Mouse (Mus musculus) kidney, postnatal 4 days (tissue): ENCODE measurements at regions not wholly inside any gene's neighbourhood (a gene's known extent, or its start where the extent isn't known, plus 50 kb on each side); places are given as distances from the start of the nearest gene placed in this dataset.

Experiments used
- DNase-seq, 2 experiments: peaks; one replicate each; pipeline ENCODE4 v3.0.0; 2021; ENCODE audit warnings: mixed read lengths in 2 of 2

GRCm38 (mm10) chr3:148558592-148559157 lies 431.7 kb downstream of the Adgrl2 start:
- DNase-seq, result peak in 1 of 2 experiments; percentile 15

DNA sequence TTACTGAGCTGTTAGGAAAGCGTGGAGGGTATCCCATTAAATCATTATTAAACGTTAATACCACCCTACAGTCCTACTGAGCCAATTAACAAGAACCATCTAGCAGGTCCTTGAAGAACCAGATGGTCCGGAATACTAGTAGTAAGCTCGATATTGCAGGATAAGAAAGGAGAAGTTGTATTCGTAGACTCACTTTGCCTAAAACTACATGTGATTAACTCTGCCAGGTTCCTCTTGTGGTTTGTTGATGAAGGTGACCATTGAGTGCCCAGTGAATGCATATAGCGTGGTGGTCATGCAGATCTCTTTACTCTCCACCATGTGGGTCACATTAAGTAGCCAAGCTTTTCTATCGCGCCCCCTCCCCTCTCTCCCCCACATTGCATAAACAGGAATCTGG lies 435.0 kb downstream of the Adgrl2 start:
- no peak for DNase-seq

DNA sequence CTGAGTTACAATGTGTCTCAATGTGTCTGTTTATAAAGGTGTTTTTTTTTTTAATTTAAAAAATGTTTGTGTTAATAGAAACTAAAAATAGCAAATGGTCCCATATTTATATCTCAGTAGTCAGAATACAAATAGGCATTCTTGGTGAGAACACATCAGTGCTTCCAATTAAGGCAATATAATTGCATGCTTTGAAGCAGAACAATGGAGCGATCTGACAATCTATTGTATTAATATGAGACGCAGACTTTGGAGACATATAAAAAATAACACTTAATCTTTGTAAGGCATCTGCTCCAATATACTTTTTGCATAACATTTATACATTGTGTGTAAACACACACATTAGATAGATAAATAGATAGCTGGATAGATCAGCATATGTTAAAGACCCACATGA lies 439.6 kb downstream of the Adgrl2 start:
- no peak for DNase-seq

GRCm38 (mm10) chr3:148544929-148545328 lies 445.4 kb downstream of the Adgrl2 start:
- no peak for DNase-seq

DNA sequence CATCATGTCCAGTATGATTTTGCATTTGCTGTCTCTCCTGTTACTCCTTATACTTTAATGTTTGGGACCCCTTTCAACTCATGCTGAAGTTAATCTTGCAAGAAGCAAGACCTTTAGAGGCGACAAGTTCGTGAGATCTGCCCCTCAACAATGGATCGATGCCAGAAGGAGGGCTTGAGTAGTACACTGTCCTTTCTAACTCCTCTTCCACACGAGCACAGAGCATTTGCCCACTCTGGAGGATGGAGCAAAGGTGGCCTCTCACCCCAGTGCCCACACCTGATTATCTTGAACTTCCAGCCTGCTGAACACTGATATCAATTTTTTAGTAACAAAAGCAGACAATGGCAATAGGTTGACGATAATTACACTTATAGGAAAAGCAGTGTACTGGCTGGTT lies 448.1 kb downstream of the Adgrl2 start:
- no peak for DNase-seq

GRCm38 (mm10) chr3:148537669-148538271 lies 452.6 kb downstream of the Adgrl2 start:
- DNase-seq, result no peak

DNA sequence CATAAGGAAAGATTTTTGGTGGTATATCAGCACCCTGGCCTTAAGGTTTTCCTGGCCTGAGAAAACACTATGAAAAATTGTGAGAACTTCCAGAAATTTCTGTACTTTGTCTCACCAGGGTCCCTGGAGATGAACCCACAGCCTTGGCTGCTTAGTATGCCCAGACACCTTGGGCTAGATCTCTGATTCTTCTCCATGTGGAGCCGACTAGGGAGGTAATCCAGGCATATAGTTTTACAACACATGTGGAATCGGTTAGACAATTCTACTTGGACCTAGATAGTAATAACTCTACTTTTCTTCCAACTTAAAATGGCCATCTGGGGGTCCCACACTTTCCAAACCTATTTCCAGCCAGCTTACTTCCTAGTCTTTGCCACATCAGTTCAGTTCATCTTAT lies 460.5 kb downstream of the Adgrl2 start:
- DNase-seq, result no peak

- no peak for DNase-seq
These were observed 480.0 kb downstream of the Adgrl2 start for GRCm38 (mm10) chr3:148510381-148510780.

DNA sequence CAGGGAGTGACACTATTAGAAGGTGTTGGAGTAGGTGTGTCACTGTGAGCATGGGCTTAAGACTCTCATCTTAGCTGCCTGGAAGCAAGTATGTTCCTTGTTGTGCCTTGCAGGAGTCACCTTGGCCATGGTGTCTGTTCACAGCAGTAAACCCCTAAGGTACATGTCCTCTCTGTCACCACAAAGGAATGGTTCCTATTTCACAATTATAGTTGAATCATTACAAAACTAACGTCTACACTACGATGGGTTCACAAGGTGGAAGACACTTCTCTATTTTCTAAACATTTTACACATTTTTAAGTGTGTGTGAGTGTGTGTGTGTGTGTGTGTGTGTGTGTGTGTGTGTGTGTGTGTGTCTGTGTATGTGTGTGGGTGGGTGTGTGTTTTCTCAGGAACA lies 485.4 kb downstream of the Adgrl2 start:
- no peak for DNase-seq

- DNase-seq, result no peak
These were observed 486.9 kb downstream of the Adgrl2 start for GRCm38 (mm10) chr3:148503432-148503831.

DNA sequence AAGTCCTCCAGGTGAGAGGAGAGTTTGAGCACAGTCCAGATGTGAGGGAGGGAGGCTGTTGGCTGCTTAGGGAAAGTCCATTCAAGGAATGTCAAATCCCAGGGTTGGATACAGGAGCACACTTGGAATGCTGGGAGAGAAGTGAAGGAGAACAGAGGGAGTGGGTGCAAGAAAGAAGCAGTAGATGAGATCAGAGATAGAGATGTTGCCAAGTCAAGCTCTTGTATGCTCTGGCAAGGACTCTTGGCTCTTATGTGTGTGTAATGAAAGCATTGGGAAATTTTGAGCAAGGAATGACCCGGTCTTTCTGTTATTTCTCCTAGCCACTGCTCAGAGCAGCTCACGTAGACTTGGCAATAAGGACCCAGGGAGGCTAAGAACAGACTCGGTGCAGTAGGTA lies 488.6 kb downstream of the Adgrl2 start:
- DNase-seq, result no peak

DNA sequence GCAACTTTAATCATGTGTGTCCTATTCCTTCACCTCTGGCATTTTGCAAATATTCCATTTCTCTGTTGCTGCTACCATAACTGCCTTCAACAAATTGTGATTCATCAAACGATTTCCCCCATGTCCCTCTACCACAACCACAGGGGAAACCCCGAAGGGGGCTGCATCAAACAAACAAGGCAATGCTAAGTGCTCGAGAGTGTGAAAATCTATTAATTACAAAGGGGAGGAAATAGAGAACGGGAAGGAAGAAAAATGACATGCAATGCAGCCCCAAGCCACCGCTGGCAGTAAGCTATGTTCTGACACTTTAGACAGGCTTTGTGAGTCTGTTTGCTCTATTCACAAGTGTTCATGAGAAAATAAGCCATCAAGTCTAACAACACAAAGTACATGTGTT lies 493.7 kb downstream of the Adgrl2 start:
- DNase-seq, result no peak

DNA sequence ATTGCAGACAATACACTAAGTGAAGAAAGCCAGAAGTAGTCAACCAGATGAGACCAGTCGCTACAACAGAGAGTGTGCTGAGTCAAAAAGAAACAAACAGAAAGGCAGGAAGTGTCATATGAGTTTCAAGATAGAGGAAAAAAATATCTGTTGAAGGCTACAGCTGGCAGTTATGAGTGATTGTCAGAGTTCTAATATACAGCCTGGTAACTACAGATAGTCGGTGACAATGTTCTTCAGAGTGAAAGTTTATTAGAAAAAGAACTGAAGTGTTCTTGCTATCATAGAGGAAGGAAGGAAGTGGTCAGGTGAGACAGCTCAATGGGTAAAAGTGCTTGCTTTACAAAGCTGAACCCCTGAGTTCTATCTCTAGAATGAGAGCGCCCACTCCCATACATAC lies 499.1 kb downstream of the Adgrl2 start:
- DNase-seq, result no peak

GRCm38 (mm10) chr3:148489201-148489600 lies 501.2 kb downstream of the Adgrl2 start:
- no peak for DNase-seq

- DNase-seq, result no peak
These were observed 502.4 kb downstream of the Adgrl2 start for GRCm38 (mm10) chr3:148487949-148488348.

DNA sequence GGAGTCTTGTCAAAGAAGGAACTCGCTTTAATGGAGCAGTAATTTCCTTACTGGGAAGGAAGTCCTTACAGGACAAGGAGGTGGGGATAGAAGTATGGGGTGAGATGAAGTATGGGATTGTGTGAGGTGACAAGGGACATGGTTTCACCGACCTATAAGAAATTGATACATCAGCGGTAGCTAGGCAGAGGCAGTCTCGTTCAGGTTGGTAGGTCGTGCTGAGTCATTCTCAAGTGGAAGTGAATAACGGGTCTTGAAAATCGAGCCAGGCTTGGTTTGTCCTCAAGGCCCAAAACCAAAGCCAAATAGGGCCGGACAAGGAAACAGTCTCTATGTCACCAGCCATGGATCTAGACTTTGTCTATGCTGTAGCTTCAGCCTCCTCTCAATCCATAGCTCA lies 514.5 kb downstream of the Adgrl2 start:
- no peak for DNase-seq

DNA sequence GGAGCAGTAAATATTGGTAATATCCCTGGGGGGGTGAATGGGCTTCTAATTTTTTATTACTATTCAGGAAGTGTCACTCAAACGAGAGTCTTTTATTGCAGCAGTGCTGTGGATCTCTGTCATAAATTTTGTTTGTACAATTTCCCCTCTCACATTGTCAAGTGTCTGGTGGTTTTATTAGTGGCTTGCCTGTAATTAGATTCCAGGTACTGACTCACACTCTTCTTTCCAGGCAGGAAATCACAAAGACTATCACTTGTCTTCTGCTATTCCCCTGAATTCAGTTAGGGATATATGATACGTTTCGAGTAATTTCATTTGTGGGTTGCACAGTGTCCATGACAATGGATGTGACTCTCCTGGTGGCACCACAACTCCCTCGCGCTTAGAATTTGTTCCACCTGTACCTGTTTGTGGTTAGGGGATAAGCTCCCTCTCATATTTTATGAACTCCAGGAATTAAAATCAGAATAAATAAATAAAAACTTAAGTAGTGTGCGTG lies 517.4 kb downstream of the Adgrl2 start:
- DNase-seq, result no peak

DNA sequence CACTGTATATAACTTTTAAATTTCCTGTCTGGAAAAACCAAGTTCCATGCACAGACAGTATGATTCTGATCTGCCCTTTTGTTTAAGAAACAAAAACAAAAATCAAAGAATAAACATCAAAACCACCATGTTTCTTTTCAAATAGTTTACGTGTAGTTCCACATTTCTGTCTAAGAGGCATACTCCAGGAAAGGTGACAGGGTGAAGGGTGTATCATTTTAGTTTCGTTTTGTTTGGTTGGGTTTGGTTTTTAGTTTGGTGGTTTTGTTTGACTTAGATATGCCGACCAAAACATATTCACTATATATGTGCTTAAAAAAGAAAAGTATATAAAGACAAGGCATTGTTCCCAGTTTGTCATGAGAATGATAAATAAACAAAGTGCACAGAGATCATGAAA lies 524.9 kb downstream of the Adgrl2 start:
- DNase-seq, result no peak

- no peak for DNase-seq
These were observed 527.6 kb downstream of the Adgrl2 start for GRCm38 (mm10) chr3:148462791-148463190.

GRCm38 (mm10) chr3:148448888-148449287 lies 541.5 kb downstream of the Adgrl2 start:
- no peak for DNase-seq

DNA sequence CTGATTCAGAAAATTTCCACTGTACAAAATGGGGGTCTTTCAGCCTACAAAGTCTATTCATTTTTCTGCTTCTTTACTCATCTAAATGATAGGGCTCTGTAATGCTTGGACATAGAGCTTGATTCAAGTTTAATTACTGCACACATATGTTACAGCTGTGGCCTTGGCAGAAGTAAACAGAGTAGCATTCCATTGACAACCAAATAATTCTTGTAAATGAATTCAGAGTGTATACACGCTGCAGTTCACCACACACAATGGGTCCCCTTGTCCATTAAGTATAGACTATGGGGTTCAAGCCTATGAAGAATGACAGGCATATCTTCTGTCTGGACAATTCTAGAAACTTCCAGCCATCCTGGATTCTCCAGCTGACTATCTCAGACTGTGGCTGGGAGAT lies 541.9 kb downstream of the Adgrl2 start:
- DNase-seq, result no peak

- no peak for DNase-seq
These were observed 543.5 kb downstream of the Adgrl2 start for GRCm38 (mm10) chr3:148446845-148447244.

DNA sequence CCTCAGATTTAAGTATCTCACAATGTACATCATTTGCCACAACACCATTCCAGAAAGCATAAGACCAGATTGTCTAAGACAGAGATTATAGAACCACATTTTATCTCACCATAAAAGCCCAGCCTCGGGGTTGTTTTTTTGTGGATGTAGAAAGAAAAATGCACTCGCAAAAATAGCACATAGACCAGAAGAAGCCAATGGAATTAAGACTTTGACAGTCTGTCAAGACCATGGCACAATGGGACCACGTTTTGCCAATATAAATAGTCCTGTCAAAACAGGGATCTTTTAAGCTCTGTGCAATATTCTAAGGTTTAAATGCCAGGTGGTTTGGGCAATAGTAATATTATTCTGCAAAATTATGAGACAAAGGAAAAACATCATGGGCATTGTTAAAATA lies 547.3 kb downstream of the Adgrl2 start:
- DNase-seq, result no peak

DNA sequence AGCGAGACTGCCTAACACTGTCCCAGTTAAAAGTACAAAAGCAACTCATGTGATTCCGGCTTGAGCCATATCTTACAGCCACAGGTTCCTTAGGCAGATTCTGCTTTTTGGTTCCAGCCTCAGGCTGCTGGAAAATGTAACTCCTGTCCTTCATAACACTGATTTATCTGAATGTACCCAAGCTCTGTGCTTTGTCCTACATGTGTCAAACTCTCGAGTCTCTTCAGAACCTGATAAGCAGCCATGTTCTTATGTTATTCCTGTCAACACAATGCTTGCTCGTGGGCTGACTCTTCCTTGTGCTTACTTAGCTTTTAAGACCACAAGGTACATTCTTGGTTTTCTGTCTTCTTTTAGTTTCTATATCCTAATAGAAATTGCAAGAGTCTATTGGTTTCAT lies 556.3 kb downstream of the Adgrl2 start:
- DNase-seq, result no peak
